Mouse (Mus musculus): Measurements from ENCODE around the gene Defa34. TPM values are rescaled to one million over a fixed set of nuclear protein-coding genes. Genes with fewer than 3 reads are reported as not detected.
"Not testable (repeated sequence)": the region's sequence is repeated elsewhere in the genome, so short reads cannot be mapped to it uniquely, and the experiment has no call there.

The Defa34 gene
- total RNA-seq (2021), result not detected

GRCm38 (mm10) chr8:21665497-21665896 is at the start of gene Defa34:
Gene Defa34, plus strand, starts transcription at chr8:21665797.
- not testable (repeated sequence) for DNase-seq

GRCm38 (mm10) chr8:21617883-21618282 is 47.7 kb upstream of the Defa34 start, which contains the start of gene Defa26:
Gene Defa26, plus strand, starts transcription at chr8:21618183.
- DNase-seq, result not testable (repeated sequence)

- DNase-seq, result not testable (repeated sequence)
These were observed 10.1 kb upstream of the Defa34 start, which contains the start of gene Defa17 for GRCm38 (mm10) chr8:21655480-21655879. Gene Defa17, plus strand, starts transcription at chr8:21655780.

- DNase-seq, result not testable (repeated sequence)
These were observed 37.9 kb downstream of the Defa34 start, which contains the start of gene AY761184 for GRCm38 (mm10) chr8:21703545-21703944. Gene AY761184, minus strand, starts transcription at chr8:21703645.

Other genes with a start within 250 kb of the Defa34 start
- not detected for gene Defa36, start 238.4 kb upstream of the Defa34 start, total RNA-seq (2021)
- not detected for gene Gm7849, start 209.2 kb upstream of the Defa34 start, total RNA-seq (2021)
- not detected for gene Defa20, start 156.5 kb upstream of the Defa34 start, total RNA-seq (2021)
- gene Defa32, start 136.8 kb upstream of the Defa34 start, total RNA-seq (2021), result not detected
- not detected for gene Defa37, start 100.4 kb upstream of the Defa34 start, total RNA-seq (2021)
- not detected for gene Defa28, start 82.8 kb upstream of the Defa34 start, total RNA-seq (2021)
- not detected for gene Gm7861, start 71.3 kb upstream of the Defa34 start, total RNA-seq (2021)
- not detected for gene Defa26, start 47.6 kb upstream of the Defa34 start, total RNA-seq (2021)
- gene Defa17, start 10.0 kb upstream of the Defa34 start, total RNA-seq (2021), result not detected
- not detected for gene AY761184, start 37.8 kb downstream of the Defa34 start, total RNA-seq (2021)
- gene Defa24, start 68.7 kb downstream of the Defa34 start, total RNA-seq (2021), result not detected
- gene Defb50, start 157.7 kb downstream of the Defa34 start, total RNA-seq (2021), result not detected
- not detected for gene Defb2, start 174.1 kb downstream of the Defa34 start, total RNA-seq (2021)
- gene Defb10, start 193.1 kb downstream of the Defa34 start, total RNA-seq (2021), result not detected
- gene Defb9, start 219.6 kb downstream of the Defa34 start, total RNA-seq (2021), result not detected
- not detected for gene Defb11, start 240.6 kb downstream of the Defa34 start, total RNA-seq (2021)